ENCODE assay signal across 8 mouse cellular contexts in genomic region chr1:181234326-181235035, GRCm38 (mm10). TPM values are rescaled to one million over a fixed set of nuclear protein-coding genes. Genes with fewer than 3 reads are reported as not detected.
DNase-seq lines count a peak whose midpoint lies in the region; ATAC-seq and TF ChIP-seq lines count a peak whose summit lies in the region.

No protein-coding gene starts in this region.

- peaks cover 49% of the 10 kb centered on the region; the same call in 1 of the 2 replicates for H3K4me1 ChIP-seq in spleen, adult 2 months (ENCODE audit: control insufficient read depth, insufficient read depth, insufficient read length)
- peaks cover 60% of the 10 kb centered on the region for H3K4me1 ChIP-seq in bone marrow macrophage, adult 2 months (ENCODE audit: control insufficient read depth, insufficient read depth, low read length)
- peaks cover 10% of the 10 kb centered on the region for H3K4me1 ChIP-seq in heart, postnatal 0 days (ENCODE audit: control insufficient read depth, insufficient read depth)
- H3K4me1 ChIP-seq in liver, embryonic 11.5 days (replicated peaks; ENCODE audit: control insufficient read depth, insufficient read depth, low read length) = peaks cover 27% of the 10 kb centered on the region
- no peaks in the 10 kb centered on the region for H3K4me1 ChIP-seq in forebrain, embryonic 15.5 days

- peak; percentile 49; the same call in 1 of the 2 replicates for ATAC-seq in heart, postnatal 0 days (ENCODE audit: insufficient read depth, low read depth)
- ATAC-seq in liver, embryonic 11.5 days (replicated peaks; ENCODE audit: low FRiP score) = 0 out of 2 replicates have a peak, but pooled peaks have one; percentile 32
- ATAC-seq in forebrain, embryonic 15.5 days (replicated peaks) = no peak

- H3K27ac ChIP-seq in spleen, adult 2 months (ENCODE audit: insufficient read depth, low read length) = peak overlapping the region; percentile 68
- peak overlapping the region; percentile 97 for H3K27ac ChIP-seq in bone marrow macrophage, adult 2 months (ENCODE audit: insufficient read depth, low read depth, low read length)
- peak overlapping the region; percentile 43 for H3K27ac ChIP-seq in heart, postnatal 0 days (ENCODE audit: low read depth)
- H3K27ac ChIP-seq in liver, embryonic 11.5 days (ENCODE audit: low read depth, low read length) = no peak overlapping the region
- H3K27ac ChIP-seq in forebrain, embryonic 15.5 days (replicated peaks) = no peak overlapping the region

- WGBS in spleen, adult 2 months = 25% methylated on average over 8 of the region's 8 CpGs
- 26% methylated on average over 8 of the region's 8 CpGs for WGBS in heart, postnatal 0 days
- WGBS in liver, embryonic 11.5 days = 30% methylated on average over 8 of the region's 8 CpGs
- 61% methylated on average over 8 of the region's 8 CpGs for WGBS in forebrain, embryonic 15.5 days

- TF ChIP-seq CTCF in spleen, adult 2 months (IDR thresholded peaks at IDR 0.05; ENCODE audit: extremely low read depth, insufficient read depth, insufficient read length, insufficient replicate concordance) = no peak
- no peak for TF ChIP-seq CTCF in bone marrow macrophage, adult 2 months (IDR thresholded peaks at IDR 0.05; ENCODE audit: low read depth, low read length)
- 0 out of 2 replicates have a peak, but pooled peaks have one; percentile 3 for TF ChIP-seq CTCF in heart, postnatal 0 days (IDR thresholded peaks at IDR 0.05; ENCODE audit: low read depth)

- TF ChIP-seq EP300 in heart, postnatal 0 days (IDR thresholded peaks at IDR 0.05; ENCODE audit: low read depth) = no peak

- H3K36me3 ChIP-seq in spleen, adult 2 months (ENCODE audit: control insufficient read depth, insufficient read depth, low read length) = no peaks in the 10 kb centered on the region
- no peaks in the 10 kb centered on the region for H3K36me3 ChIP-seq in heart, postnatal 0 days (replicated peaks; ENCODE audit: control insufficient read depth, insufficient read depth, low read length)
- no peaks in the 10 kb centered on the region for H3K36me3 ChIP-seq in liver, embryonic 11.5 days (ENCODE audit: control insufficient read depth, insufficient read depth, low read length)
- H3K36me3 ChIP-seq in splenic B cell, adult 2 months (ENCODE audit: control insufficient read depth, insufficient read depth, low read length, poor library complexity, severe bottlenecking) = no peaks in the 10 kb centered on the region
- H3K36me3 ChIP-seq in forebrain, embryonic 15.5 days = no peaks in the 10 kb centered on the region

- H3K4me2 ChIP-seq in heart, postnatal 0 days (ENCODE audit: low read depth, low read length) = peak overlapping the region; percentile 56
- H3K4me2 ChIP-seq in liver, embryonic 11.5 days = peak overlapping the region; percentile 53
- H3K4me2 ChIP-seq in forebrain, embryonic 15.5 days (replicated peaks) = no peak overlapping the region

- peak overlapping the region; percentile 34; the same call in 1 of the 2 replicates for H3K4me3 ChIP-seq in spleen, adult 2 months (ENCODE audit: extremely low read depth, insufficient read depth, insufficient read length)
- peak overlapping the region; percentile 67 for H3K4me3 ChIP-seq in bone marrow macrophage, adult 2 months (ENCODE audit: insufficient read depth, low read length)
- H3K4me3 ChIP-seq in heart, postnatal 0 days (ENCODE audit: low read depth, low read length) = peak overlapping the region; percentile 22
- H3K4me3 ChIP-seq in liver, embryonic 11.5 days (ENCODE audit: low read depth, low read length) = peak overlapping the region; percentile 29
- no peak overlapping the region for H3K4me3 ChIP-seq in forebrain, embryonic 15.5 days

- peak in 1 of 2 experiments; percentile 48 for DNase-seq in spleen, adult 2 months (ENCODE audit: low read depth in 1 of 2, low spot score in 2 of 2)
- DNase-seq in spleen, adult 18-20 months = no peak
- peak; percentile 60 for DNase-seq in heart, postnatal 0 days (ENCODE audit: low spot score)
- no peak for DNase-seq in liver, embryonic 11.5 days (ENCODE audit: low spot score)
- DNase-seq in splenic B cell, adult 2 months (ENCODE audit: low read depth, low spot score) = peak; percentile 34
- DNase-seq in left cerebral cortex, adult 18-20 months (ENCODE audit: low spot score in 2 of 2) = no peak

- peak; percentile 26; the same call in 1 of the 2 replicates for TF ChIP-seq POLR2A in spleen, adult 2 months (IDR thresholded peaks at IDR 0.05; ENCODE audit: low read depth, low read length)
- peak; percentile 85; the same call in 1 of the 2 replicates for TF ChIP-seq POLR2A in bone marrow macrophage, adult 2 months (IDR thresholded peaks at IDR 0.05; ENCODE audit: borderline replicate concordance, low read depth, low read length)

- no peaks in the 10 kb centered on the region for H3K27me3 ChIP-seq in spleen, adult 2 months (ENCODE audit: control insufficient read depth, insufficient read depth, low read length)
- H3K27me3 ChIP-seq in heart, postnatal 0 days (ENCODE audit: control insufficient read depth, insufficient read depth, low read length) = no peaks in the 10 kb centered on the region
- no peaks in the 10 kb centered on the region for H3K27me3 ChIP-seq in liver, embryonic 11.5 days (replicated peaks; ENCODE audit: control insufficient read depth, insufficient read depth, low read length)
- no peaks in the 10 kb centered on the region for H3K27me3 ChIP-seq in splenic B cell, adult 2 months (ENCODE audit: control insufficient read depth, insufficient read depth, low read length, poor library complexity, severe bottlenecking)
- no peaks in the 10 kb centered on the region for H3K27me3 ChIP-seq in forebrain, embryonic 15.5 days

- no peaks in the 10 kb centered on the region for H3K9me3 ChIP-seq in heart, postnatal 0 days (replicated peaks; ENCODE audit: control insufficient read depth, low read length)
- no peaks in the 10 kb centered on the region for H3K9me3 ChIP-seq in liver, embryonic 11.5 days (ENCODE audit: control insufficient read depth, low read length)
- no peaks in the 10 kb centered on the region for H3K9me3 ChIP-seq in forebrain, embryonic 15.5 days

- peak overlapping the region; percentile 45 for H3K9ac ChIP-seq in heart, postnatal 0 days (replicated peaks; ENCODE audit: low read depth, low read length)
- peak overlapping the region; percentile 42 for H3K9ac ChIP-seq in liver, embryonic 11.5 days (ENCODE audit: low read depth, low read length)
- H3K9ac ChIP-seq in forebrain, embryonic 15.5 days (replicated peaks) = no peak overlapping the region

RNA-seq across cellular contexts. Expression of gene Wdr26, which starts 22.7 kb away (rescaled TPM):
- polyA plus RNA-seq in spleen, adult 2 months (2012; rRNA removed) = 36.3 and 37.2 TPM in 2 replicates
- polyA plus RNA-seq in bone marrow macrophage, adult 2 months (2012; ENCODE audit: insufficient read depth, insufficient read length, missing spikeins) = 226 and 227 TPM in 2 replicates
- 37.4 and 46.2 TPM in 2 replicates for total RNA-seq in heart, postnatal 0 days (2014; rRNA removed; ENCODE audit: low replicate concordance)
- polyA plus RNA-seq in heart, postnatal 0 days (2015; fragmentation: Nextera tagmentation; extraction: Ambion mirVana) = 34.8 and 38.6 TPM in 2 replicates
- 33.8 and 40.0 TPM in 2 replicates for polyA plus RNA-seq in liver, embryonic 11.5 days (2014; fragmentation: Nextera tagmentation; extraction: Ambion mirVana)
- 36.0 and 37.8 TPM in 2 replicates for polyA plus RNA-seq in forebrain, embryonic 15.5 days (2015; fragmentation: Nextera tagmentation; extraction: Ambion mirVana)
- 10 to 100 TPM; 98.1 to 98.9 TPM for total RNA-seq in left cerebral cortex, adult 18-20 months (2021)

Comparison
In these comparisons a context has a peak if more than half of its experiments do, and no peak if none do; other contexts are left out.
1. DNase-seq: peak in heart, postnatal 0 days (single experiment) and splenic B cell, adult 2 months (single experiment); none in spleen, adult 18-20 months (0 of 2), liver, embryonic 11.5 days (single experiment) and left cerebral cortex, adult 18-20 months (0 of 2).
2. H3K27ac ChIP-seq: peak in spleen, adult 2 months (single experiment), bone marrow macrophage, adult 2 months (single experiment) and heart, postnatal 0 days (single experiment); none in liver, embryonic 11.5 days (single experiment) and forebrain, embryonic 15.5 days (single experiment).